Mouse (Mus musculus) forebrain, postnatal 0 days (tissue): ENCODE measurements around the gene Dapp1. TPM values are rescaled to one million over a fixed set of nuclear protein-coding genes. Genes with fewer than 3 reads are reported as not detected.

Source experiments
- ATAC-seq: fragments of 200-750 bp; cut with Nextera tagmentation; 2 replicates; pipeline ENCODE4 v1.8.0; 2017; ENCODE audit warnings: mild to moderate bottlenecking, moderate library complexity
- DNase-seq: peaks from one replicate; pipeline ENCODE4 v3.0.0-alpha.2; 2015
- H3K27ac ChIP-seq: fragments of 300-500 bp; sonication (generic); 2 replicates; pipeline ENCODE4 v1.5.1; 2014; ENCODE audit warnings: low read depth, mild to moderate bottlenecking, antibody characterized with exemption, low read length, moderate library complexity, mixed read lengths
- H3K27me3 ChIP-seq: fragments of 300-500 bp; sonication (generic); 2 replicates; pipeline ENCODE4 v1.6.1; 2014; ENCODE audit warnings: mild to moderate bottlenecking, low read length, mixed read lengths; ENCODE audit not compliant: insufficient read depth
- H3K36me3 ChIP-seq: fragments of 300-500 bp; sonication (generic); 2 replicates; pipeline ENCODE4 v1.6.1; 2014; ENCODE audit warnings: mild to moderate bottlenecking, moderate library complexity; ENCODE audit not compliant: insufficient read depth
- H3K4me1 ChIP-seq: fragments of 300-500 bp; sonication (generic); 2 replicates; pipeline ENCODE4 v1.6.1; 2014; ENCODE audit warnings: antibody characterized with exemption; ENCODE audit not compliant: insufficient read depth
- H3K4me2 ChIP-seq: fragments of 300-500 bp; sonication (generic); 2 replicates; pipeline ENCODE4 v1.6.1; 2014; ENCODE audit warnings: low read depth, mild to moderate bottlenecking, moderate library complexity
- H3K4me3 ChIP-seq: fragments of 300-500 bp; sonication (generic); 2 replicates; pipeline ENCODE4 v1.5.1; 2014; ENCODE audit warnings: low read depth, low read length, mixed read lengths
- H3K9ac ChIP-seq: fragments of 300-500 bp; sonication (generic); 2 replicates; pipeline ENCODE4 v1.6.1; 2014; ENCODE audit warnings: mild to moderate bottlenecking
- H3K9me3 ChIP-seq: fragments of 300-500 bp; sonication (generic); 2 replicates; pipeline ENCODE4 v1.6.1; 2016; ENCODE audit warnings: low read length
- CTCF ChIP-seq: sonication (generic); IDR thresholded peaks from 2 replicates; pipeline ENCODE4 v1.5.1; 2016; ENCODE audit warnings: antibody characterized with exemption, control low read depth, low read depth
- WGBS: fragments of 180-500 bp; shearing (Covaris S2); extraction: QIAGEN DNeasy Blood & Tissue Kit; methylation state at CpG from one replicate; pipeline ENCODE4 v1.1.7; 2014; 5-methylcytosine and 5-hydroxymethylcytosine counted together
- polyA plus RNA-seq: library from polyadenylated mRNA; unstranded; fragments of >200 nt; fragmentation: Nextera tagmentation; extraction: Ambion mirVana; gene quantifications from 2 replicates; pipeline ENCODE4 v1.2.1, GENCODE M21; 2015
- total RNA-seq: library from RNA; depleted of rRNA; stranded (reverse); fragments of >200 nt; gene quantifications from 2 replicates; pipeline ENCODE4 v1.2.3, GENCODE M21; 2014

Gene Dapp1
- total and polyA plus RNA-seq, 2 experiments from 2014 or later, result 3.3 to 4.3 TPM

GRCm38 (mm10) chr3:138016810-138017209 is 35.5 kb upstream of the Dapp1 start:
- H3K27ac ChIP-seq, result no peak overlapping the region
- no peak overlapping the region for H3K9ac ChIP-seq
- WGBS, result 77% methylated on average over 12 of the region's 12 CpGs
- H3K4me2 ChIP-seq, result no peak overlapping the region
- no peaks in the 10 kb centered on the region for H3K36me3 ChIP-seq
- H3K4me1 ChIP-seq, result no peaks in the 10 kb centered on the region
- no peaks in the 10 kb centered on the region for H3K27me3 ChIP-seq
- H3K9me3 ChIP-seq, result no peaks in the 10 kb centered on the region
- no peak for TF ChIP-seq CTCF
- H3K4me3 ChIP-seq, result no peak overlapping the region
- no peak for ATAC-seq
- no peak for DNase-seq

GRCm38 (mm10) chr3:138014725-138015124 is 33.4 kb upstream of the Dapp1 start:
- Histone ChIP-seq H3K27me3 (no peaks in the 10 kb centered on the region), H3K27ac (no peak overlapping the region), H3K4me3 (no peak overlapping the region), H3K9ac (no peak overlapping the region), H3K4me1 (no peaks in the 10 kb centered on the region), H3K4me2 (no peak overlapping the region), H3K36me3 (no peaks in the 10 kb centered on the region), H3K9me3 (no peaks in the 10 kb centered on the region)
- ATAC-seq (no peak), DNase-seq (no peak)
- no peak for TF ChIP-seq CTCF
- 82% methylated on average over 2 of the region's 2 CpGs for WGBS

- Histone ChIP-seq H3K4me3 (no peak overlapping the region), H3K27ac (no peak overlapping the region), H3K9ac (no peak overlapping the region), H3K4me1 (no peaks in the 10 kb centered on the region), H3K9me3 (no peaks in the 10 kb centered on the region), H3K4me2 (no peak overlapping the region), H3K27me3 (no peaks in the 10 kb centered on the region), H3K36me3 (no peaks in the 10 kb centered on the region)
- DNase-seq, result no peak
- WGBS, result 51% methylated on average over 4 of the region's 4 CpGs
- no peak for TF ChIP-seq CTCF
- no peak for ATAC-seq
Observed at GRCm38 (mm10) chr3:138012351-138012750, 31.0 kb upstream of the Dapp1 start.

GRCm38 (mm10) chr3:138008152-138008551 is 26.8 kb upstream of the Dapp1 start:
- no peaks in the 10 kb centered on the region for H3K9me3 ChIP-seq
- no peaks in the 10 kb centered on the region for H3K36me3 ChIP-seq
- DNase-seq, result no peak
- no peaks in the 10 kb centered on the region for H3K27me3 ChIP-seq
- ATAC-seq, result no peak
- H3K27ac ChIP-seq, result no peak overlapping the region
- 72% methylated on average over 6 of the region's 6 CpGs for WGBS
- no peak overlapping the region for H3K4me2 ChIP-seq
- H3K4me1 ChIP-seq, result no peaks in the 10 kb centered on the region
- H3K4me3 ChIP-seq, result no peak overlapping the region
- no peak for TF ChIP-seq CTCF
- no peak overlapping the region for H3K9ac ChIP-seq

- Histone ChIP-seq H3K9me3 (no peaks in the 10 kb centered on the region), H3K36me3 (no peaks in the 10 kb centered on the region), H3K4me2 (no peak overlapping the region), H3K4me3 (no peak overlapping the region), H3K27ac (no peak overlapping the region), H3K4me1 (no peaks in the 10 kb centered on the region), H3K27me3 (no peaks in the 10 kb centered on the region), H3K9ac (no peak overlapping the region)
- 83% methylated on average over 3 of the region's 3 CpGs for WGBS
- no peak for TF ChIP-seq CTCF
- ATAC-seq, result no peak
- no peak for DNase-seq
Observed at GRCm38 (mm10) chr3:138006896-138007295, 25.6 kb upstream of the Dapp1 start.

- Histone ChIP-seq H3K9me3 (no peaks in the 10 kb centered on the region), H3K4me1 (no peaks in the 10 kb centered on the region), H3K36me3 (no peaks in the 10 kb centered on the region), H3K27me3 (no peaks in the 10 kb centered on the region), H3K27ac (no peak overlapping the region), H3K4me3 (no peak overlapping the region), H3K9ac (no peak overlapping the region), H3K4me2 (no peak overlapping the region)
- ATAC-seq (no peak), DNase-seq (no peak)
- no peak for TF ChIP-seq CTCF
- 86% methylated on average over 7 of the region's 7 CpGs for WGBS
Observed at GRCm38 (mm10) chr3:138003264-138003663, 21.9 kb upstream of the Dapp1 start.

- H3K4me1 ChIP-seq, result no peaks in the 10 kb centered on the region
- ATAC-seq, result no peak
- H3K27ac ChIP-seq, result no peak overlapping the region
- H3K9ac ChIP-seq, result no peak overlapping the region
- no peaks in the 10 kb centered on the region for H3K27me3 ChIP-seq
- H3K9me3 ChIP-seq, result no peaks in the 10 kb centered on the region
- H3K4me3 ChIP-seq, result no peak overlapping the region
- no peaks in the 10 kb centered on the region for H3K36me3 ChIP-seq
- H3K4me2 ChIP-seq, result no peak overlapping the region
- no peak for DNase-seq
- 83% methylated on average over 6 of the region's 6 CpGs for WGBS
- TF ChIP-seq CTCF, result no peak
Observed at GRCm38 (mm10) chr3:138002545-138002944, 21.2 kb upstream of the Dapp1 start.

- WGBS, result 83% methylated on average over 4 of the region's 4 CpGs
- Histone ChIP-seq H3K27ac (no peak overlapping the region), H3K9me3 (no peaks in the 10 kb centered on the region), H3K4me2 (no peak overlapping the region), H3K4me3 (no peak overlapping the region), H3K27me3 (no peaks in the 10 kb centered on the region), H3K36me3 (no peaks in the 10 kb centered on the region), H3K4me1 (no peaks in the 10 kb centered on the region), H3K9ac (no peak overlapping the region)
- no peak for TF ChIP-seq CTCF
- DNase-seq (no peak), ATAC-seq (no peak)
Observed at GRCm38 (mm10) chr3:138001865-138002264, 20.5 kb upstream of the Dapp1 start.
